Mouse (Mus musculus) MEL (cell line): ENCODE data around the gene Vsig10. TPM values are rescaled to one million over a fixed set of nuclear protein-coding genes. Genes with fewer than 3 reads are reported as not detected.

Source experiments
- DNase-seq: peaks from one replicate; pipeline ENCODE4 v3.0.0; 2011; ENCODE audit warnings: low read depth, low spot score
- H3K27ac ChIP-seq: 2 replicates; pipeline ENCODE4 v1.5.1; 2012; ENCODE audit warnings: low read depth, mild to moderate bottlenecking, control low read depth, low read length, moderate library complexity; ENCODE audit not compliant: control insufficient read depth
- H3K27me3 ChIP-seq, 2 experiments: fragments of 150-350 bp in 1 of 2; sonication (generic) in 1 of 2; 2 replicates each; pipeline ENCODE4 v1.6.1; 2012; ENCODE audit warnings: low read length in 2 of 2, mild to moderate bottlenecking in 2 of 2, improper control_type of control experiment in 1 of 2, moderate library complexity in 1 of 2; ENCODE audit not compliant: insufficient read depth in 2 of 2, control insufficient read depth in 1 of 2
- H3K36me3 ChIP-seq, 2 experiments: 2 replicates each; pipeline ENCODE4 v1.6.1; 2012 to 2014; ENCODE audit warnings: low read length in 2 of 2, improper control_type of control experiment in 1 of 2, inconsistent platforms in 1 of 2, mild to moderate bottlenecking in 1 of 2; ENCODE audit not compliant: insufficient read depth in 2 of 2, control insufficient read depth in 1 of 2
- H3K4me1 ChIP-seq, 2 experiments: fragments of 150-350 bp in 1 of 2; sonication (generic) in 1 of 2; 2 replicates each; pipeline ENCODE4 v1.6.1; 2012; ENCODE audit warnings: low read length in 2 of 2, improper control_type of control experiment in 1 of 2, mild to moderate bottlenecking in 1 of 2; ENCODE audit not compliant: insufficient read depth in 2 of 2, control insufficient read depth in 1 of 2
- H3K4me3 ChIP-seq, 2 experiments: fragments of 150-350 bp in 1 of 2; sonication (generic) in 1 of 2; 2 replicates each; pipeline ENCODE4 v1.5.1; 2012; ENCODE audit warnings: low read depth in 2 of 2, low read length in 2 of 2, mild to moderate bottlenecking in 2 of 2, moderate library complexity in 2 of 2, control low read depth in 1 of 2, improper control_type of control experiment in 1 of 2; ENCODE audit not compliant: control insufficient read depth in 1 of 2, insufficient read depth in 1 of 2
- H3K79me2 ChIP-seq: 2 replicates; pipeline ENCODE4 v1.6.1; 2012; ENCODE audit warnings: mild to moderate bottlenecking, low read length, moderate library complexity; ENCODE audit not compliant: control insufficient read depth, poor library complexity, insufficient read depth
- H3K9ac ChIP-seq: 2 replicates; pipeline ENCODE4 v1.6.1; 2012; ENCODE audit warnings: low read depth, mild to moderate bottlenecking, control low read depth, low read length, moderate library complexity; ENCODE audit not compliant: control insufficient read depth, poor library complexity, severe bottlenecking
- H3K9me3 ChIP-seq: fragments of 150-350 bp; sonication (generic); replicated peaks from 2 replicates; pipeline ENCODE4 v1.6.1; 2012; ENCODE audit warnings: mild to moderate bottlenecking, low read length, improper control_type of control experiment, moderate library complexity; ENCODE audit not compliant: insufficient read depth
- BHLHE40 ChIP-seq: IDR thresholded peaks from 2 replicates; pipeline ENCODE4 v1.6.1; 2012; ENCODE audit warnings: low read depth, mild to moderate bottlenecking, inconsistent platforms, low read length, improper control_type of control experiment, borderline replicate concordance
- CTCF ChIP-seq, 3 experiments: IDR thresholded peaks in 2 of 3; conservative IDR thresholded peaks in 1 of 3; 2 replicates each; pipeline ENCODE4 v1.5.1; 2011 to 2012; ENCODE audit warnings: low read length in 3 of 3, low read depth in 2 of 3, mild to moderate bottlenecking in 2 of 3, improper control_type of control experiment in 1 of 3, inconsistent platforms in 1 of 3, mixed read lengths in 1 of 3, moderate library complexity in 1 of 3; ENCODE audit not compliant: control insufficient read depth in 1 of 3, insufficient read depth in 1 of 3, poor library complexity in 1 of 3, severe bottlenecking in 1 of 3
- E2F4 ChIP-seq: IDR thresholded peaks from 2 replicates; pipeline ENCODE4 v1.6.1; 2011; ENCODE audit warnings: low read depth, low read length, improper control_type of control experiment, borderline replicate concordance
- ELF1 ChIP-seq: IDR thresholded peaks from 2 replicates; pipeline ENCODE4 v1.6.1; 2014; ENCODE audit warnings: low read depth, mild to moderate bottlenecking, inconsistent platforms, low read length, improper control_type of control experiment, moderate library complexity
- EP300 ChIP-seq, 2 experiments: IDR thresholded peaks; 2 replicates each; pipeline ENCODE4 v1.6.1; 2011; ENCODE audit warnings: improper control_type of control experiment in 2 of 2, low read length in 2 of 2, low read depth in 1 of 2, mild to moderate bottlenecking in 1 of 2
- ETS1 ChIP-seq: IDR thresholded peaks from 2 replicates; pipeline ENCODE4 v1.6.1; 2012; ENCODE audit warnings: low read depth, mild to moderate bottlenecking, inconsistent platforms, low read length, improper control_type of control experiment, moderate library complexity
- GATA1 ChIP-seq: IDR thresholded peaks from 2 replicates; pipeline ENCODE4 v1.6.1; 2011; ENCODE audit warnings: low read depth, low read length, improper control_type of control experiment
- JUND ChIP-seq: IDR thresholded peaks from 2 replicates; pipeline ENCODE4 v1.6.1; 2011; ENCODE audit warnings: low read depth, mild to moderate bottlenecking, improper control_type of control experiment, low read length
- MAFK ChIP-seq: IDR thresholded peaks from 2 replicates; pipeline ENCODE4 v1.6.1; 2011; ENCODE audit warnings: low read depth, mild to moderate bottlenecking, low read length, improper control_type of control experiment, borderline replicate concordance
- MAX ChIP-seq: IDR thresholded peaks from 2 replicates; pipeline ENCODE4 v1.6.1; 2011; ENCODE audit warnings: low read length, improper control_type of control experiment
- MAZ ChIP-seq: IDR thresholded peaks from 2 replicates; pipeline ENCODE4 v1.6.1; 2012; ENCODE audit warnings: low read depth, mild to moderate bottlenecking, inconsistent platforms, low read length, improper control_type of control experiment
- MXI1 ChIP-seq: IDR thresholded peaks from 2 replicates; pipeline ENCODE4 v1.6.1; 2011; ENCODE audit warnings: mild to moderate bottlenecking, low read depth, low read length, improper control_type of control experiment
- MYC ChIP-seq: IDR thresholded peaks from 2 replicates; pipeline ENCODE4 v1.6.1; 2011; ENCODE audit warnings: low read depth, mild to moderate bottlenecking, low read length, improper control_type of control experiment, moderate library complexity
- NRF1 ChIP-seq: IDR thresholded peaks from 2 replicates; pipeline ENCODE4 v1.6.1; 2014; ENCODE audit warnings: low read depth, mild to moderate bottlenecking, inconsistent platforms, low read length, improper control_type of control experiment, moderate library complexity; ENCODE audit not compliant: poor library complexity, insufficient read depth, severe bottlenecking
- RAD21 ChIP-seq: IDR thresholded peaks from 2 replicates; pipeline ENCODE4 v1.6.1; 2011; ENCODE audit warnings: mild to moderate bottlenecking, low read depth, low read length, improper control_type of control experiment
- SMC3 ChIP-seq: IDR thresholded peaks from 2 replicates; pipeline ENCODE4 v1.6.1; 2011; ENCODE audit warnings: low read depth, low read length, improper control_type of control experiment
- TAL1 ChIP-seq: IDR thresholded peaks from 2 replicates; pipeline ENCODE4 v1.6.1; 2012; ENCODE audit warnings: mild to moderate bottlenecking, inconsistent platforms, low read length, moderate library complexity, mixed read lengths
- TBP ChIP-seq: IDR thresholded peaks from 2 replicates; pipeline ENCODE4 v1.8.0; 2011; ENCODE audit warnings: low read depth, low read length, improper control_type of control experiment
- TCF12 ChIP-seq: IDR thresholded peaks from 2 replicates; pipeline ENCODE4 v1.6.1; 2014; ENCODE audit warnings: low read depth, mild to moderate bottlenecking, inconsistent platforms, low read length, improper control_type of control experiment, moderate library complexity
- USF2 ChIP-seq, 2 experiments: IDR thresholded peaks; 2 replicates each; pipeline ENCODE4 v1.6.1; 2011 to 2012; ENCODE audit warnings: improper control_type of control experiment in 2 of 2, low read length in 2 of 2, borderline replicate concordance in 1 of 2, inconsistent platforms in 1 of 2, low read depth in 1 of 2, mild to moderate bottlenecking in 1 of 2; ENCODE audit not compliant: insufficient read depth in 1 of 2
- ZKSCAN1 ChIP-seq: IDR thresholded peaks from 2 replicates; pipeline ENCODE4 v1.6.1; 2012; ENCODE audit warnings: low read depth, mild to moderate bottlenecking, inconsistent platforms, low read length, improper control_type of control experiment, moderate library complexity
- polyA plus RNA-seq, 2 experiments: library from polyadenylated mRNA; stranded (reverse) in 1 of 2; unstranded in 1 of 2; fragments of >175 nt in 1 of 2; fragments of >200 nt in 1 of 2; gene quantifications; 2 replicates each; pipeline versions ENCODE4 v1.2.1 to v1.2.4; 2012; ENCODE audit warnings: low replicate concordance in 2 of 2, low read depth in 1 of 2; ENCODE audit not compliant: insufficient read length in 2 of 2, insufficient read depth in 1 of 2, missing spikeins in 1 of 2
- total RNA-seq: library from RNA; depleted of rRNA; stranded (reverse); fragments of 300-350 nt; gene quantifications from 2 replicates; pipeline ENCODE4 v1.2.3, GENCODE M21; 2012

The Vsig10 gene
- total and polyA plus RNA-seq, 3 experiments, result 5.3 to 8.9 TPM; not detected in 1

DNA sequence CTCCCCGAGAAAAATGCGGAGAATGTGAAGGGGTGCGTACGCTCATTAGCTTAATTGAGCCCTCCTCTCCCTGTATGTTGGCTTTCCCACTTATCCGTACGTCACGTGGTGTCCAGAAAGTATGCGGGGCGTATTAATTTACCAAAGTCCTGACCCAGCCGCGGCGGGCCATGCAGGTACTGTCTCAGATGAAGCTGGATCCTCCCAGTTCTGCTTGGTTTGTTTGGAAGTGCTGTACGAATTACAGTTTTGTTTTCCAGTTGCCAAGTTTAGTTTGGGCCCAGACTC, 41.3 kb downstream of the Vsig10 start:
- no peak for DNase-seq
- no peak for TF ChIP-seq JUND
- TF ChIP-seq USF2 (IDR thresholded peaks at IDR 0.05; ENCODE audit: borderline replicate concordance in 1 of 2, insufficient read depth in 1 of 2, low read depth in 1 of 2, low read length in 2 of 2), result no peak
- no peak for TF ChIP-seq EP300 (IDR thresholded peaks at IDR 0.05; ENCODE audit: low read depth in 1 of 2, low read length in 2 of 2)
- no peak for TF ChIP-seq SMC3
- TF ChIP-seq TBP, result no peak
- Histone ChIP-seq H3K27ac (peak overlapping the region; percentile 57), H3K36me3 (peaks cover 0 to 28% of the 10 kb centered on the region in 2 experiments; a peak in 3 of 4 replicates), H3K4me3 (no peak overlapping the region), H3K4me1 (peaks cover 17 to 38% of the 10 kb centered on the region in 2 experiments), H3K9ac (no peak overlapping the region), H3K27me3 (no peaks in the 10 kb centered on the region), H3K79me2 (peaks cover 9% of the 10 kb centered on the region), H3K9me3 (no peaks in the 10 kb centered on the region)

GRCm38 (mm10) chr5:117360631-117361541, 42.0 kb downstream of the Vsig10 start:
- Histone ChIP-seq H3K79me2 (peaks cover 9% of the 10 kb centered on the region), H3K4me1 (peaks cover 15 to 38% of the 10 kb centered on the region in 2 experiments), H3K9ac (peak overlapping the region; percentile 31), H3K27me3 (no peaks in the 10 kb centered on the region), H3K4me3 (peak overlapping the region; percentile 1 to 28; a peak in 2 of 4 replicates), H3K9me3 (no peaks in the 10 kb centered on the region), H3K36me3 (peaks cover 0 to 27% of the 10 kb centered on the region in 2 experiments; a peak in 3 of 4 replicates), H3K27ac (peak overlapping the region; percentile 80)
- peak; percentile 71 for DNase-seq
- TF ChIP-seq CTCF (IDR thresholded peaks at IDR 0.05 in 2 of 3, conservative IDR thresholded peaks at IDR 0.05 in 1 of 3; ENCODE audit: control insufficient read depth in 1 of 3, insufficient read depth in 1 of 3, low read depth in 2 of 3, low read length in 3 of 3, poor library complexity in 1 of 3, severe bottlenecking in 1 of 3) (no peak), EP300 (IDR thresholded peaks at IDR 0.05; ENCODE audit: low read depth in 1 of 2, low read length in 2 of 2) (peak; percentile 64 to 65), NRF1 (no peak), MXI1 (peak; percentile 91), ZKSCAN1 (no peak), MYC (peak; percentile 88), RAD21 (no peak), MAFK (no peak), TAL1 (peak; percentile 51), GATA1 (peak; percentile 78), ETS1 (peak; percentile 92), TCF12 (peak; percentile 54; the same call in 1 of the 2 replicates), MAZ (0 out of 2 replicates have a peak, but pooled peaks have one; percentile 5), E2F4 (no peak), MAX (peak; percentile 86), BHLHE40 (peak; percentile 91), ELF1 (no peak), JUND (0 out of 2 replicates have a peak, but pooled peaks have one; percentile 21), TBP (0 out of 2 replicates have a peak, but pooled peaks have one; percentile 26)
